Mouse (Mus musculus) MEL (cell line): Measurements from ENCODE around the gene March2. TPM values are rescaled to one million over a fixed set of nuclear protein-coding genes. Genes with fewer than 3 reads are reported as not detected.

Experiments used
- DNase-seq: peaks from one replicate; pipeline ENCODE4 v3.0.0; 2011; ENCODE audit warnings: low read depth, low spot score
- H3K27ac ChIP-seq: 2 replicates; pipeline ENCODE4 v1.5.1; 2012; ENCODE audit warnings: low read depth, mild to moderate bottlenecking, control low read depth, low read length, moderate library complexity; ENCODE audit not compliant: control insufficient read depth
- H3K27me3 ChIP-seq, 2 experiments: fragments of 150-350 bp in 1 of 2; sonication (generic) in 1 of 2; 2 replicates each; pipeline ENCODE4 v1.6.1; 2012; ENCODE audit warnings: low read length in 2 of 2, mild to moderate bottlenecking in 2 of 2, improper control_type of control experiment in 1 of 2, moderate library complexity in 1 of 2; ENCODE audit not compliant: insufficient read depth in 2 of 2, control insufficient read depth in 1 of 2
- H3K36me3 ChIP-seq, 2 experiments: 2 replicates each; pipeline ENCODE4 v1.6.1; 2012 to 2014; ENCODE audit warnings: low read length in 2 of 2, improper control_type of control experiment in 1 of 2, inconsistent platforms in 1 of 2, mild to moderate bottlenecking in 1 of 2; ENCODE audit not compliant: insufficient read depth in 2 of 2, control insufficient read depth in 1 of 2
- H3K4me1 ChIP-seq, 2 experiments: fragments of 150-350 bp in 1 of 2; sonication (generic) in 1 of 2; 2 replicates each; pipeline ENCODE4 v1.6.1; 2012; ENCODE audit warnings: low read length in 2 of 2, improper control_type of control experiment in 1 of 2, mild to moderate bottlenecking in 1 of 2; ENCODE audit not compliant: insufficient read depth in 2 of 2, control insufficient read depth in 1 of 2
- H3K4me3 ChIP-seq, 2 experiments: fragments of 150-350 bp in 1 of 2; sonication (generic) in 1 of 2; 2 replicates each; pipeline ENCODE4 v1.5.1; 2012; ENCODE audit warnings: low read depth in 2 of 2, low read length in 2 of 2, mild to moderate bottlenecking in 2 of 2, moderate library complexity in 2 of 2, control low read depth in 1 of 2, improper control_type of control experiment in 1 of 2; ENCODE audit not compliant: control insufficient read depth in 1 of 2, insufficient read depth in 1 of 2
- H3K79me2 ChIP-seq: 2 replicates; pipeline ENCODE4 v1.6.1; 2012; ENCODE audit warnings: mild to moderate bottlenecking, low read length, moderate library complexity; ENCODE audit not compliant: control insufficient read depth, poor library complexity, insufficient read depth
- H3K9ac ChIP-seq: 2 replicates; pipeline ENCODE4 v1.6.1; 2012; ENCODE audit warnings: low read depth, mild to moderate bottlenecking, control low read depth, low read length, moderate library complexity; ENCODE audit not compliant: control insufficient read depth, poor library complexity, severe bottlenecking
- H3K9me3 ChIP-seq: fragments of 150-350 bp; sonication (generic); replicated peaks from 2 replicates; pipeline ENCODE4 v1.6.1; 2012; ENCODE audit warnings: mild to moderate bottlenecking, low read length, improper control_type of control experiment, moderate library complexity; ENCODE audit not compliant: insufficient read depth
- BHLHE40 ChIP-seq: IDR thresholded peaks from 2 replicates; pipeline ENCODE4 v1.6.1; 2012; ENCODE audit warnings: low read depth, mild to moderate bottlenecking, inconsistent platforms, low read length, improper control_type of control experiment, borderline replicate concordance
- CHD1 ChIP-seq: IDR thresholded peaks from 2 replicates; pipeline ENCODE4 v1.6.1; 2012; ENCODE audit warnings: low read depth, mild to moderate bottlenecking, inconsistent platforms, low read length, improper control_type of control experiment
- CHD2 ChIP-seq: IDR thresholded peaks from 2 replicates; pipeline ENCODE4 v1.6.1; 2011; ENCODE audit warnings: low read length, improper control_type of control experiment
- CTCF ChIP-seq, 3 experiments: IDR thresholded peaks in 2 of 3; conservative IDR thresholded peaks in 1 of 3; 2 replicates each; pipeline ENCODE4 v1.5.1; 2011 to 2012; ENCODE audit warnings: low read length in 3 of 3, low read depth in 2 of 3, mild to moderate bottlenecking in 2 of 3, improper control_type of control experiment in 1 of 3, inconsistent platforms in 1 of 3, mixed read lengths in 1 of 3, moderate library complexity in 1 of 3; ENCODE audit not compliant: control insufficient read depth in 1 of 3, insufficient read depth in 1 of 3, poor library complexity in 1 of 3, severe bottlenecking in 1 of 3
- ELF1 ChIP-seq: IDR thresholded peaks from 2 replicates; pipeline ENCODE4 v1.6.1; 2014; ENCODE audit warnings: low read depth, mild to moderate bottlenecking, inconsistent platforms, low read length, improper control_type of control experiment, moderate library complexity
- EP300 ChIP-seq, 2 experiments: IDR thresholded peaks; 2 replicates each; pipeline ENCODE4 v1.6.1; 2011; ENCODE audit warnings: improper control_type of control experiment in 2 of 2, low read length in 2 of 2, low read depth in 1 of 2, mild to moderate bottlenecking in 1 of 2
- ETS1 ChIP-seq: IDR thresholded peaks from 2 replicates; pipeline ENCODE4 v1.6.1; 2012; ENCODE audit warnings: low read depth, mild to moderate bottlenecking, inconsistent platforms, low read length, improper control_type of control experiment, moderate library complexity
- GABPA ChIP-seq: IDR thresholded peaks from 2 replicates; pipeline ENCODE4 v1.6.1; 2012; ENCODE audit warnings: low read depth, mild to moderate bottlenecking, inconsistent platforms, low read length, improper control_type of control experiment, moderate library complexity
- GATA1 ChIP-seq: IDR thresholded peaks from 2 replicates; pipeline ENCODE4 v1.6.1; 2011; ENCODE audit warnings: low read depth, low read length, improper control_type of control experiment
- HCFC1 ChIP-seq: IDR thresholded peaks from 2 replicates; pipeline ENCODE4 v1.6.1; 2012; ENCODE audit warnings: low read depth, mild to moderate bottlenecking, inconsistent platforms, low read length, improper control_type of control experiment, moderate library complexity
- JUND ChIP-seq: IDR thresholded peaks from 2 replicates; pipeline ENCODE4 v1.6.1; 2011; ENCODE audit warnings: low read depth, mild to moderate bottlenecking, improper control_type of control experiment, low read length
- KAT2A ChIP-seq: conservative IDR thresholded peaks from 2 replicates; pipeline ENCODE4 v1.6.1; 2012; ENCODE audit warnings: low read depth, low read length, improper control_type of control experiment, inconsistent platforms
- MAFK ChIP-seq: IDR thresholded peaks from 2 replicates; pipeline ENCODE4 v1.6.1; 2011; ENCODE audit warnings: low read depth, mild to moderate bottlenecking, low read length, improper control_type of control experiment, borderline replicate concordance
- MAX ChIP-seq: IDR thresholded peaks from 2 replicates; pipeline ENCODE4 v1.6.1; 2011; ENCODE audit warnings: low read length, improper control_type of control experiment
- MAZ ChIP-seq: IDR thresholded peaks from 2 replicates; pipeline ENCODE4 v1.6.1; 2012; ENCODE audit warnings: low read depth, mild to moderate bottlenecking, inconsistent platforms, low read length, improper control_type of control experiment
- MEF2A ChIP-seq: IDR thresholded peaks from 2 replicates; pipeline ENCODE4 v1.6.1; 2014; ENCODE audit warnings: low read depth, mild to moderate bottlenecking, inconsistent platforms, low read length, improper control_type of control experiment; ENCODE audit not compliant: poor library complexity, insufficient replicate concordance, severe bottlenecking; ENCODE audit errors: extremely low read depth
- MXI1 ChIP-seq: IDR thresholded peaks from 2 replicates; pipeline ENCODE4 v1.6.1; 2011; ENCODE audit warnings: mild to moderate bottlenecking, low read depth, low read length, improper control_type of control experiment
- MYB ChIP-seq: IDR thresholded peaks from 2 replicates; pipeline ENCODE4 v1.6.1; 2011; ENCODE audit warnings: mild to moderate bottlenecking, low read depth, low read length, improper control_type of control experiment
- MYC ChIP-seq: IDR thresholded peaks from 2 replicates; pipeline ENCODE4 v1.6.1; 2011; ENCODE audit warnings: low read depth, mild to moderate bottlenecking, low read length, improper control_type of control experiment, moderate library complexity
- NELFE ChIP-seq: IDR thresholded peaks from 2 replicates; pipeline ENCODE4 v1.6.1; 2011; ENCODE audit warnings: low read depth, low read length, improper control_type of control experiment
- NRF1 ChIP-seq: IDR thresholded peaks from 2 replicates; pipeline ENCODE4 v1.6.1; 2014; ENCODE audit warnings: low read depth, mild to moderate bottlenecking, inconsistent platforms, low read length, improper control_type of control experiment, moderate library complexity; ENCODE audit not compliant: poor library complexity, insufficient read depth, severe bottlenecking
- POLR2A ChIP-seq, 2 experiments: IDR thresholded peaks; 2 replicates each; pipeline ENCODE4 v1.6.1; 2011 to 2012; ENCODE audit warnings: low read length in 2 of 2, mild to moderate bottlenecking in 2 of 2, control low read depth in 1 of 2, improper control_type of control experiment in 1 of 2, low read depth in 1 of 2, moderate library complexity in 1 of 2; ENCODE audit not compliant: control insufficient read depth in 1 of 2, insufficient read depth in 1 of 2, poor library complexity in 1 of 2
- POLR2AphosphoS2 ChIP-seq: IDR thresholded peaks from 2 replicates; pipeline ENCODE4 v1.6.1; 2011; ENCODE audit warnings: low read length, improper control_type of control experiment
- POLR2AphosphoS5 ChIP-seq: IDR thresholded peaks from 2 replicates; pipeline ENCODE4 v1.6.1; 2012; ENCODE audit warnings: low read depth, borderline replicate concordance, mild to moderate bottlenecking, inconsistent platforms, low read length, moderate library complexity, mixed read lengths
- RAD21 ChIP-seq: IDR thresholded peaks from 2 replicates; pipeline ENCODE4 v1.6.1; 2011; ENCODE audit warnings: mild to moderate bottlenecking, low read depth, low read length, improper control_type of control experiment
- RCOR1 ChIP-seq: IDR thresholded peaks from 2 replicates; pipeline ENCODE4 v1.6.1; 2012; ENCODE audit warnings: low read depth, mild to moderate bottlenecking, inconsistent platforms, low read length, improper control_type of control experiment
- SIN3A ChIP-seq: IDR thresholded peaks from 2 replicates; pipeline ENCODE4 v1.6.1; 2012; ENCODE audit warnings: low read length, improper control_type of control experiment, inconsistent platforms
- SMC3 ChIP-seq: IDR thresholded peaks from 2 replicates; pipeline ENCODE4 v1.6.1; 2011; ENCODE audit warnings: low read depth, low read length, improper control_type of control experiment
- TAL1 ChIP-seq: IDR thresholded peaks from 2 replicates; pipeline ENCODE4 v1.6.1; 2012; ENCODE audit warnings: mild to moderate bottlenecking, inconsistent platforms, low read length, moderate library complexity, mixed read lengths
- TBP ChIP-seq: IDR thresholded peaks from 2 replicates; pipeline ENCODE4 v1.8.0; 2011; ENCODE audit warnings: low read depth, low read length, improper control_type of control experiment
- TCF12 ChIP-seq: IDR thresholded peaks from 2 replicates; pipeline ENCODE4 v1.6.1; 2014; ENCODE audit warnings: low read depth, mild to moderate bottlenecking, inconsistent platforms, low read length, improper control_type of control experiment, moderate library complexity
- UBTF ChIP-seq: IDR thresholded peaks from 2 replicates; pipeline ENCODE4 v1.6.1; 2012; ENCODE audit warnings: low read depth, mild to moderate bottlenecking, inconsistent platforms, low read length, improper control_type of control experiment, moderate library complexity, borderline replicate concordance; ENCODE audit not compliant: insufficient read depth
- USF1 ChIP-seq: IDR thresholded peaks from 2 replicates; pipeline ENCODE4 v1.6.1; 2014; ENCODE audit warnings: low read depth, mild to moderate bottlenecking, inconsistent platforms, low read length, improper control_type of control experiment, moderate library complexity
- ZC3H11A ChIP-seq: IDR thresholded peaks from 2 replicates; pipeline ENCODE4 v1.6.1; 2012; ENCODE audit warnings: low read depth, mild to moderate bottlenecking, inconsistent platforms, low read length, improper control_type of control experiment
- ZKSCAN1 ChIP-seq: IDR thresholded peaks from 2 replicates; pipeline ENCODE4 v1.6.1; 2012; ENCODE audit warnings: low read depth, mild to moderate bottlenecking, inconsistent platforms, low read length, improper control_type of control experiment, moderate library complexity
- ZMIZ1 ChIP-seq: IDR thresholded peaks from 2 replicates; pipeline ENCODE4 v1.6.1; 2012; ENCODE audit warnings: low read depth, mild to moderate bottlenecking, inconsistent platforms, low read length, improper control_type of control experiment, moderate library complexity
- ZNF384 ChIP-seq: IDR thresholded peaks from 2 replicates; pipeline ENCODE4 v1.6.1; 2012; ENCODE audit warnings: low read depth, mild to moderate bottlenecking, inconsistent platforms, low read length, improper control_type of control experiment
- polyA plus RNA-seq, 2 experiments: library from polyadenylated mRNA; stranded (reverse) in 1 of 2; unstranded in 1 of 2; fragments of >175 nt in 1 of 2; fragments of >200 nt in 1 of 2; gene quantifications; 2 replicates each; pipeline versions ENCODE4 v1.2.1 to v1.2.4; 2012; ENCODE audit warnings: low replicate concordance in 2 of 2, low read depth in 1 of 2; ENCODE audit not compliant: insufficient read length in 2 of 2, insufficient read depth in 1 of 2, missing spikeins in 1 of 2
- total RNA-seq: library from RNA; depleted of rRNA; stranded (reverse); fragments of 300-350 nt; gene quantifications from 2 replicates; pipeline ENCODE4 v1.2.3, GENCODE M21; 2012; rRNA removed

March2 gene
- 7.2 and 10.9 TPM in 2 replicates for total RNA-seq
- 10 to 100 TPM in 1 of 2 experiments, not detected in 1; 18.8 TPM for polyA plus RNA-seq

DNA sequence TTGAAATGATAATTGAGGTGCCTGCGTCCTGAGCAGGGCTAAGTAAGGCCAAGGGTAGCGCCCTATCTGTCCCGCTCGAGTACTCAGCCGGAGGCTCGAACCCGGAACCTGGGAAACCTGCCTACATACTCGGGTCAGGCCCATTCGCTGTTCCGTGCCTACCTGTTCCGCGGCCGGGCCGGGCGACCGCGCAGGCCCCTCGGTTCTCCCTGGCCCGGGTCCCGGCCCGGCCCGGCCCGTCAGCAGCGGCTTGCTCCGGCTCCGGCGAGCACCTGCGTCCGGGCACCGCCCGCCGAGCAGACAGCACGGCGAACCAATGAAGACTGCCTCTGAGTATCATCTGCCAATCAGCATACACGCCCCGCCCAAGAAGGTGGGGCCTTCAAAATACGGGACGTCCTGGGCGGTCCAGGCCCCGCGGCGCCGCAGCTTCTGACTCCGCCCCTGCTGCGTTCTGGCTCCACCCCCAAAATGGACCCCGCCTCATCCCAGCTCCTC is at the start of gene March2:
Gene March2 (minus strand): TSS at position 287 of the 498 bp plus-strand sequence.
- 0 out of 2 replicates have a peak within 1 kb of the TSS, but pooled peaks have one; percentile 0 for H3K27ac ChIP-seq
- peaks cover 0 to 19% of the 10 kb centered on the region in 2 experiments; a peak in 2 of 4 replicates for H3K36me3 ChIP-seq
- peak; percentile 96 for DNase-seq
- no peaks in the 10 kb centered on the region for H3K27me3 ChIP-seq
- peak within 1 kb of the TSS; percentile 58 to 96 for H3K4me3 ChIP-seq
- peaks cover 10 to 20% of the 10 kb centered on the region in 2 experiments for H3K4me1 ChIP-seq
- H3K79me2 ChIP-seq: peaks cover 3% of the 10 kb centered on the region; the same call in 1 of the 2 replicates
- H3K9ac ChIP-seq: peak within 1 kb of the TSS; percentile 87
- H3K9me3 ChIP-seq: no peaks in the 10 kb centered on the region
- TF ChIP-seq MYB (no peak), POLR2A (IDR thresholded peaks at IDR 0.05; ENCODE audit: control insufficient read depth in 1 of 2, insufficient read depth in 1 of 2, low read depth in 1 of 2, low read length in 2 of 2, poor library complexity in 1 of 2) (peak; percentile 77 to 84), CHD2 (no peak), KAT2A (no peak), NELFE (peak; percentile 65), ZNF384 (no peak), MEF2A (no peak), POLR2AphosphoS5 (no peak), GATA1 (no peak), JUND (no peak), HCFC1 (peak; percentile 17; the same call in 1 of the 2 replicates), RAD21 (no peak), CTCF (IDR thresholded peaks at IDR 0.05 in 2 of 3, conservative IDR thresholded peaks at IDR 0.05 in 1 of 3; ENCODE audit: control insufficient read depth in 1 of 3, insufficient read depth in 1 of 3, low read depth in 2 of 3, low read length in 3 of 3, poor library complexity in 1 of 3, severe bottlenecking in 1 of 3) (no peak), ZKSCAN1 (no peak), TBP (no peak), TAL1 (no peak), ZC3H11A (no peak), ZMIZ1 (no peak), CHD1 (no peak), POLR2AphosphoS2 (no peak), MYC (no peak), MAZ (no peak), BHLHE40 (no peak), SMC3 (no peak), MXI1 (no peak), EP300 (IDR thresholded peaks at IDR 0.05; ENCODE audit: low read depth in 1 of 2, low read length in 2 of 2) (no peak), UBTF (no peak), USF1 (no peak), TCF12 (peak; percentile 20; the same call in 1 of the 2 replicates), MAFK (no peak), GABPA (no peak), MAX (peak; percentile 28; the same call in 1 of the 2 replicates), SIN3A (peak; percentile 28; the same call in 1 of the 2 replicates), NRF1 (no peak), ELF1 (peak; percentile 30; the same call in 1 of the 2 replicates), ETS1 (no peak), RCOR1 (no peak)
